Mouse (Mus musculus) regulatory T cell (primary cell): Measurements from ENCODE around the gene Vmn1r204.
"Not testable (repeated sequence)": the region's sequence is repeated elsewhere in the genome, so short reads cannot be mapped to it uniquely, and the experiment has no call there.

Experiments used
- in situ Hi-C: fragments of 300-600 bp; cut with MboI, MseI; formaldehyde crosslinking; loops from one replicate; pipeline ENCODE4 v1.15.1; 2025; ENCODE audit warnings: high pct_unique_total_duplicates

Gene Vmn1r204

DNA sequence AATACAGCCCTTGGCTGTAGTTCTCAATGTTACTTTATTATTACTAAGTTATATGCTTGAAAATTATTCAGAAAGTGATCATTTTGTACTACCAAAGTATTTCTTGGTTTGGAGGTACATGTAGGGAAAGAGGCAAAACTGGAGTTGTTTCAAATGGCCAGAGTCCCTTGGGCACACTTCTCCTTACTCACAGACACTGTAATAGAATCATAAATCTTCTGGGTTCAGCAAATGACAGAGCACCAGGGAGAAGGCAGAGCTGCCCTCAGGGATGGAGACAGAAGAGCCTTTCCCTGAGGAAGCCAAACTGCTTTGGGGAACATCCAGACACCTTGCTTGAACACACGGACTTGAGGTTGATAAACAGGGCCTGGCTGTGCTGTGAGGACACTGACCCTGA is at the start of gene Vmn1r204:
TSS of gene Vmn1r204 (plus strand) at position 301 of the 400 bp plus-strand sequence.
- in situ Hi-C loops: not testable (repeated sequence)

DNA sequence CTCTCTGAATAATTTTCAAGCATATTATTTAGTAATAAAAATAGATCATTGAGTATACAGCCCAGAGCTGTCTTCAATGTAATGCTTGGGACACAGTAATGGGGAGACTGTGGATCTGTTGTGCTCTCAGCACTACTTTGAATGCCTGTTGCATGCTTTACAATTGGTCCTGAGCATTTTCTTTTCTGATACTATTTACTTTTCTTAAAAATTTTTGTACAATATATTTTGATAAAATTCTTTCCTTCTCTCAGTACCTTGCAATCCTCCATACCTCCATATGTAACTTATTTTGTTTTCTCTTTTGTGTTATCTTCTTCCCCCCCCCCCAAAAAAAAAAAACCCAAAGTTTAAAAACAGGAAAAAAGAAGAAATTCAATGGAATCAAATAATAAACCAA is 47.7 kb upstream of the Vmn1r204 start, which contains the start of gene Vmn1r202:
TSS of gene Vmn1r202 (minus strand) at position 101 of the 400 bp plus-strand sequence.
- in situ Hi-C loops: no loop called here

DNA sequence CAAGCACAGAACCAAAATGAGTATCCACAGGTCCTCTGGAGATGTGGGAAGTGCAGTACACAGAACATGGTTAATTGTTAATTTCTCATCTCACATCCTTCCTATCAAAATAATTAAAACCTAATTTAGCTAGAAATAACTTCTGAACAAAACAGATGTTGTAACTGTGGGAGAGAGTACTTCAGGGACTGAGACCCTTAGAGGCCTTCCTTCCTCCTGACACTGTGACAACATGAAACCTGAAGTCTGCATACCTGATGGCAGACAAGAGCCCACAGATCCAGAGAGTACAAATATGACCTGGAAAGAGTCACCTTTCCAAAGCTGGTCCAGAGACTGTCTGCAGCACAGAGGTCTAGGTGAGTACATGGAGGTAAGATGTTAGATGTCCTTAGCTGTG is 35.2 kb upstream of the Vmn1r204 start, which contains the start of gene Vmn1r203:
TSS of gene Vmn1r203 (plus strand) at position 301 of the 400 bp plus-strand sequence.
- in situ Hi-C loops: no loop called here

DNA sequence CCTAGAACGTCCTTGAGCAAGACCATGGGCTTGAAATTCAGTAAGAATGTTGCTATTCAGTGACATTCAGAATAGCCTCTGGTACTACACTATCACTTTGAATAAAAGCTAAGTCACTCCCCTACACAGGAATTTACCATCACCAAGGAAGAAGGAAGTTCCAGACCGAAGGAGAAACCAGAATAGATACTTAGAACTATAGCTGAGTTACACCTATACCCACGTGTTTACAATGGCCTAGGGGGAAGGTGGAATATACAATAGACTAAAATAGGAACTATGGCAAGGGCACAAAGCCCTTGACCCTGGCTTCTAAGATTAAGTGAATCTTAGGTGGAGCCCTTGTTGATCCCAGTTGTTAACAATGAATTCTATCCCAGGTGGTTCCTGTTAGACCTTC is 21.9 kb downstream of the Vmn1r204 start:
- in situ Hi-C loops: not testable (repeated sequence)

DNA sequence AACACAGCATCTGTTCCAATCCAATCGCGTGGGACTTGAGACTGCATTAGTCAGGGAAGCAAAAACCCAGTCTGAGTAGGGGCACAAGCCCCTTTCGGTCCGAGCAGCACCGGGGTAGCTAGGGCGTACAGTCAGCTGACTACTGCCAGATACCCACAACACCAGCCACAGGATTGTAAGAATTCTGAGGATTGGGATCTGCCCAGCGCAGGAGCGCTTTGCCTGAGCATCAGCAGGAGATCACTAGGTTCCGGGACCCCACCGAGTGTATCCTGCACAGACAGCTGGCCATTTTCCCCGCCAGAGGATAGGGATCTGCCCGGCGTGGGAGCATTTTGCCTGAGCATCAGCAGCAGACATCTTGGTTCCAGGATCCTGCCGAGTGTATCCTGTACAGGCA is 30.3 kb downstream of the Vmn1r204 start:
- in situ Hi-C loops: not testable (repeated sequence)

DNA sequence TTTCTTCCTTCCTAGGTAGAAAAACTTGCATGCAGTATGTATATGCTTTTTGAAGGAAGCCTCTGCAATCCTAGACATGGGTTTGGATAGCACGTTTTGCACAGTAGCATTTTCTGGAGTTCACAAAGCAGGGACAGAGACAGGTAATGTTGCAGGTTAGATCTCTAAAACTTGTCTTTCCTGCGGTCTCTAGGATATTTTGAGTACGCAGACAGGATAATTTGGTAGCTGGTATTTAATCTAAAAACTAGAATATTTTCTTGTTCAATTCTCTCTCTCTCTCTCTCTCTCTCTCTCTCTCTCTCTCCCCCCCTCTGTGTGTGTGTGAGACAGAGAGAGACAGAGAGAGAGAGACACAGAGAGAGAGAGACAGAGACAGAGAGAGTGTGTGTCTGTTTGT is 39.9 kb downstream of the Vmn1r204 start, which contains the start of gene Vmn1r205:
TSS of gene Vmn1r205 (minus strand) at position 101 of the 400 bp plus-strand sequence.
- in situ Hi-C loops: no loop called here
